Mouse (Mus musculus): ENCODE data around the gene Alox12b. TPM values are rescaled to one million over a fixed set of nuclear protein-coding genes. Genes with fewer than 3 reads are reported as not detected.

Alox12b gene
- polyA plus RNA-seq, 1 experiment from 2014 or later, result 0.41 TPM

DNA sequence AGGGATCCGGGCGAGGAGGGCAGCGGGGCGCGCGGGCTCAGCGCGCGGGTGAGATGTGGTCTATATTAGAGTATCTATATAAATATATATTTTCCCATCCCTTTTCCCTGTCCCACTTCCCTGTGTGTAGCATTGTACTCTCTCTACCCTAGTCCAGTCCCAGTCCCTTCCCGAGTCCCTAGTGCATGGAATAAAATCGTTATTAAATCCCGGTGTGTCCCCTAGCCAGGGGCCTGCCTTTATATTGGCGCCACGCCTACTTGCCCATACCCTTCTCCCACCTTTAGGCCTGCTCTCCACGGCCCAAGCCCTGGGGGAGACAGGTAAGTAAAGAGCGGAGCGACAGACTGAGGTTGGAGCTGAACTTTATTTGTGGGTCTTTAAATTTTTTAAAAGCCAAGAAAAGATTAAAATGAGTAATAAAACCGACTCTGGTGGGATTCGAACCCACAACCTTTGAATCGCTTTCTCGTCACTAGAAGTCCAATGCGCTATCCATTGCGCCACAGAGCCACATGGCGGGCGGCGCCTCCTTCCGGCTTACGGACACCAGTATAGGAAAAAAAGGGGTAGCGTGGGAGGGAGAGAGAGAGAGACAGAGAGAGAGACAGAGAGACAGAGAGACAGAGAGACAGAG lies 33.6 kb upstream of the Alox12b start:
- Histone ChIP-seq H3K9ac (replicated peaks; ENCODE audit: low read length) (peak overlapping the region; percentile 71), H3K36me3 (ENCODE audit: insufficient read depth, low read length) (no peaks in the 10 kb centered on the region), H3K4me3 (ENCODE audit: low read length) (peak overlapping the region; percentile 58), H3K27me3 (ENCODE audit: insufficient read depth, low read length) (no peaks in the 10 kb centered on the region), H3K4me1 (ENCODE audit: insufficient read depth, low read length) (peaks cover 28% of the 10 kb centered on the region), H3K4me2 (replicated peaks; ENCODE audit: low read depth, low read length) (peak overlapping the region; percentile 88), H3K9me3 (ENCODE audit: low read length) (no peaks in the 10 kb centered on the region), H3K27ac (ENCODE audit: low read length) (peak overlapping the region; percentile 86)
- peak; percentile 7; the same call in 1 of the 2 replicates for ATAC-seq (ENCODE audit: low FRiP score, low TSS enrichment)
- under 1% methylated on average over 29 of the region's 29 CpGs for WGBS

DNA sequence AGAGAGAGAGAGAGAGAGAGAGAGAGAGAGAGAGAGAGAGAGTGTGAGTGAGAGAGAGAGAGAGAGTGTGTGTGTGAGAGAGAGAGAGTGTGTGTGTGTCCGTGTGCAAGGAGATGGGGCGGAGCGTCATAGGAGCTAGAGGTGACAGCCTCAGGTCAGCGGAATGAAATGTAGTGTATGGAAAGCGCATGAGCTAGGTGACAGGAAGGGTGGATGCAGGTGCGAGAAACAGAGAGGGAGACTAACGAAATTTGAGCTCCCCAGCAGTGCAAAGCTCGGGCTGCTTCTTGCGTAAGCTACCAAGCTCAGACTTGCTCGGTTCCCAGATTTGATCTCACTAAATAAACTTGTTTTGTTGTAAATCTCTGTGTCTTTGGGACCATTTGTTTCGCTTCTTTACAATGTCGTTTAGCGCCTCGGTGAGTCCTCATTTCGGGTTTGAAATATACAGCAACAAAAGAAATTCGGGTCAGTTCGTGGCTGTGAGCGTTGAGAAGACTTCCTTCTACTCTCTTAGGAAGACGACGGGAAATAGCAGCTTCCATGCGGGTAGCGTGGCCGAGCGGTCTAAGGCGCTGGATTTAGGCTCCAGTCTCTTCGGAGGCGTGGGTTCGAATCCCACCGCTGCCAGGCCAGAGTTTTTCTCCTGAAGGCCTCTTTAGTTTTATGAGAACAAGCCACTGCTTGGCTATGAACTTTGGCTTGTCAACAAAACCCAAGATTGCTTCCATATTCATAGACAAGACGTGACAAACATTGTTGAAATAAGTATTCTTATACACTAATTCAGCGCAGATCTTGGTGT lies 32.9 kb upstream of the Alox12b start:
- ATAC-seq (ENCODE audit: low FRiP score, low TSS enrichment), result peak; percentile 65

DNA sequence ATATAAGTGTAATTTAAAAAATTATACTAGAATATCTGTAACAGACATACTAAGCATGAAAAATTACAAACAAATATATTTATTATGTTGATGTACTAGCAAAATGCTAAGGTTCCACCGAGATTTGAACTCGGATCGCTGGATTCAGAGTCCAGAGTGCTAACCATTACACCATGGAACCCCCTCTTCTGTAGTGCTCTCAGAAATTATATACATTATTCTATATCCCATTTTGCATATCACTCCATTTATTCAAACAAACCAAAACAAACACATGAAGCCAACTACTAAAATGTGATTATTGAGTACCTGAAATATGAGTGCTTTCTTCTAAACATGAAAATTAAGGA lies 32.3 kb upstream of the Alox12b start:
- ATAC-seq (ENCODE audit: low FRiP score, low TSS enrichment), result peak; percentile 37; the same call in 1 of the 2 replicates
- no peaks in the 10 kb centered on the region for H3K27me3 ChIP-seq (ENCODE audit: insufficient read depth, low read length)
- no peaks in the 10 kb centered on the region for H3K9me3 ChIP-seq (ENCODE audit: low read length)
- WGBS, result 0% methylated on average over 3 of the region's 3 CpGs
- no peak overlapping the region for H3K27ac ChIP-seq (ENCODE audit: low read length)
- peak overlapping the region; percentile 88 for H3K4me2 ChIP-seq (replicated peaks; ENCODE audit: low read depth, low read length)
- peak overlapping the region; percentile 58; the same call in 1 of the 2 replicates for H3K4me3 ChIP-seq (ENCODE audit: low read length)
- H3K9ac ChIP-seq (replicated peaks; ENCODE audit: low read length), result no peak overlapping the region
- H3K4me1 ChIP-seq (ENCODE audit: insufficient read depth, low read length), result peaks cover 21% of the 10 kb centered on the region
- no peaks in the 10 kb centered on the region for H3K36me3 ChIP-seq (ENCODE audit: insufficient read depth, low read length)

More for the DNA sequence above, 32.9 kb upstream of the Alox12b start:
- Histone ChIP-seq H3K36me3 (ENCODE audit: insufficient read depth, low read length) (no peaks in the 10 kb centered on the region), H3K4me1 (ENCODE audit: insufficient read depth, low read length) (peaks cover 27% of the 10 kb centered on the region), H3K9me3 (ENCODE audit: low read length) (no peaks in the 10 kb centered on the region), H3K4me2 (replicated peaks; ENCODE audit: low read depth, low read length) (peak overlapping the region; percentile 88), H3K27ac (ENCODE audit: low read length) (peak overlapping the region; percentile 67), H3K9ac (replicated peaks; ENCODE audit: low read length) (peak overlapping the region; percentile 66), H3K4me3 (ENCODE audit: low read length) (peak overlapping the region; percentile 58), H3K27me3 (ENCODE audit: insufficient read depth, low read length) (no peaks in the 10 kb centered on the region)
- under 1% methylated on average over 31 of the region's 31 CpGs for WGBS

DNA sequence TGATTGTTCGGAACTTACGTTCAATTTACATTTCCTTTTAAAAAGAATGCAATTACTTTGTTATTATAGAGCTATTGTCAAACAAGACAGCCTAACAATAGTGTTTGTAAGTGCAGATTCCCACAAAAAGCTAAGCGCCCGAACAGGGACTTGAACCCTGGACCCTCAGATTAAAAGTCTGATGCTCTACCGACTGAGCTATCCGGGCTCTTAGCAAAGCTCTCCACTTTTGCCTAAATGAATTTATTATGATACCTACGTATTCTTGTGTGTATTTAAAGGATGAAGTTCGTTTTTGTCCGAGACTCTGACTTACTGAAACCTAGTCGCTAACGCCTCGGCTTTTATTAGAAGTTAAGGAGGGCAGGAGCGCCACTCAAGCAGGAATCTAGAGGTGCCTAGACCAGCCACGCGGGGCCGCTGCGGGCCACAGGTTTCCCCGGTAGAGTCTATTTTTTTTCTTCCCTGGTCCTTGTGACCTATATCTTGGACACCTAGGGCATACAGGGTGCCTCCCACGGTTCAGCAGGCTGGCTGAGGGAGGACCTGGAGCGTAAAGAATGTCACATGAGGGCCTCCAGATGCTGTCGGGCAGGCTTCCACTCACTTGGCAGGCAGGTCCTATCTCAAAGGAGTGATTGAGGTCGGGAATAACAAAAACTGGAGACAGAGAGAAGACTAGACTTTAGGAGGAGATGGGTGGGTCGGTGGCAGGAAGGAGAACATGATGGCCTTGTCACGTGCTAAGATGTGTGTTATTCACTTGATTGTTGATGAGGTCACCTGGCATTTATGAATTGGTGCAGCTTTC lies 31.5 kb upstream of the Alox12b start:
- under 1% methylated on average over 24 of the region's 24 CpGs for WGBS
- peak overlapping the region; percentile 63 for H3K9ac ChIP-seq (replicated peaks; ENCODE audit: low read length)
- peak overlapping the region; percentile 67; the same call in 1 of the 2 replicates for H3K27ac ChIP-seq (ENCODE audit: low read length)
- peak overlapping the region; percentile 77 for H3K4me2 ChIP-seq (replicated peaks; ENCODE audit: low read depth, low read length)
- peak; percentile 44 for ATAC-seq (ENCODE audit: low FRiP score, low TSS enrichment)
- no peaks in the 10 kb centered on the region for H3K9me3 ChIP-seq (ENCODE audit: low read length)
- H3K4me3 ChIP-seq (ENCODE audit: low read length), result peak overlapping the region; percentile 61
- H3K36me3 ChIP-seq (ENCODE audit: insufficient read depth, low read length), result no peaks in the 10 kb centered on the region
- no peaks in the 10 kb centered on the region for H3K27me3 ChIP-seq (ENCODE audit: insufficient read depth, low read length)
- peaks cover 13% of the 10 kb centered on the region for H3K4me1 ChIP-seq (ENCODE audit: insufficient read depth, low read length)

DNA sequence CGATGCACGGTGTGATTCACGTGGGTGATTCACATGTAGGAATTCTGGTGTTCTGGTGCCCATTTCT lies 31.1 kb upstream of the Alox12b start, which contains the start of gene Aloxe3:
Gene Aloxe3 (plus strand): TSS at position 45 of the 67 bp plus-strand sequence.
- H3K9ac ChIP-seq (replicated peaks; ENCODE audit: low read length), result peak within 1 kb of the TSS; percentile 63
- H3K4me1 ChIP-seq (ENCODE audit: insufficient read depth, low read length), result peaks cover 9% of the 10 kb centered on the region
- no peaks in the 10 kb centered on the region for H3K36me3 ChIP-seq (ENCODE audit: insufficient read depth, low read length)
- peak within 1 kb of the TSS; percentile 77 for H3K4me2 ChIP-seq (replicated peaks; ENCODE audit: low read depth, low read length)
- H3K27me3 ChIP-seq (ENCODE audit: insufficient read depth, low read length), result no peaks in the 10 kb centered on the region
- 3% methylated on average over 3 of the region's 3 CpGs for WGBS
- peak within 1 kb of the TSS; percentile 67; the same call in 1 of the 2 replicates for H3K27ac ChIP-seq (ENCODE audit: low read length)
- ATAC-seq (ENCODE audit: low FRiP score, low TSS enrichment), result no peak
- H3K4me3 ChIP-seq (ENCODE audit: low read length), result peak within 1 kb of the TSS; percentile 61
- H3K9me3 ChIP-seq (ENCODE audit: low read length), result no peaks in the 10 kb centered on the region

DNA sequence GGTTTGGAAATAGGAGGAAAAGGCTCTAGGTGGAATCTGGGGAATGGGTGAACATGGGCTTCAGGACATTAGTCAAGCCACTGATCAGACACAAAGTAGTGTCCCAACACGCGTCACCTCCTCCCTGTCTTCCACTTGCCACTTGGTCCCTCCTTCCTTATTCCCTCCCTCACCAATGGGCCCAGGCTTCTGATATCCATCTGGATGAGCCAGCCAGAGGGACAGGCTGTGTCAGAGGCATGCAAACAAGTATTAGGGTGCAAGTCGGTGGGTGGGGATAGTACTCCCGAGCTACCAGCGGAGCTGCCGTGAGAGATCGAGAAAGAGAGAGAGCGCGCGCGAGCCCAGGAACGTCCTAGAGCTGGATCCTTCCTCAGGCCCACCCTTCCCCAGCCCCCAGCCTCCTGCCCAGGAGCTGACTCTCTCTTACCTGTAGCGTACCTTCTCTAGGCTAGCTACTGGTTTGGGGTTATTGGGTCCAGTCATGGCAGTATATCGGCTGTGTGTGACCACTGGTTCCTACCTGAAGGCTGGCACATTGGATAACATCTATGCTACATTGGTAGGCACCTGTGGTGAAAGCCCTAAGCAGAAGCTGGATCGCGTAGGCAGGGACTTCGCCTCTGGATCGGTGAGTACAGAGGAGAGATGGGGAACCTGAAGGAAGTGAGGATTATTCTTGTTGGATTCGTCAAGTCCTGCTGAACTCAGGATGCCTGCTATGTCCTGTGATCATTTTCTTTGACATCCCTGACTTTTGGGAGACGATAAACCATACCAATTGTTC lies 30.7 kb upstream of the Alox12b start:
- Histone ChIP-seq H3K9me3 (ENCODE audit: low read length) (no peaks in the 10 kb centered on the region), H3K9ac (replicated peaks; ENCODE audit: low read length) (peak overlapping the region; percentile 63), H3K4me2 (replicated peaks; ENCODE audit: low read depth, low read length) (peak overlapping the region; percentile 77), H3K36me3 (ENCODE audit: insufficient read depth, low read length) (no peaks in the 10 kb centered on the region), H3K4me3 (ENCODE audit: low read length) (peak overlapping the region; percentile 61), H3K27ac (ENCODE audit: low read length) (no peak overlapping the region), H3K4me1 (ENCODE audit: insufficient read depth, low read length) (peaks cover 9% of the 10 kb centered on the region), H3K27me3 (ENCODE audit: insufficient read depth, low read length) (no peaks in the 10 kb centered on the region)
- no peak for ATAC-seq (ENCODE audit: low FRiP score, low TSS enrichment)
- 14% methylated on average over 20 of the region's 20 CpGs for WGBS

DNA sequence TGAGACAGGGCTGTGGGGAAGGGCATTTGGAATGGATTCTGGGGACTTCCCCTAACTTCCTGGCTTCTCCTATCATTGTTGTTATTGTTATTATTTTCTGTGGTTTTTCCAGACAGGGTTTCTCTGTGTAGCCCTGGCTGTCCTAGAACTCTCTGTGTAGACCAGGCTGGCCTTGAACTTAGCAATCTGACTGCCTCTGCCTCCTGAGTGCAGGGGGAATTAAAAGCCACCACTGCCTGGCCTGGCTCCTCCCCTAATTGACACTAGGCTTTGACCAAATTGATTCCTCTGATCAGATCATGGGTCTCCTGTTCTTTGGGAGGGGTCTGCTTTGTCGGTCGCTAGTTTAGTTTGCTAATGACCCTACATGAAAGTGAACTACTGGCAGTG lies 30.1 kb upstream of the Alox12b start:
- no peaks in the 10 kb centered on the region for H3K36me3 ChIP-seq (ENCODE audit: insufficient read depth, low read length)
- peaks cover 9% of the 10 kb centered on the region for H3K4me1 ChIP-seq (ENCODE audit: insufficient read depth, low read length)
- peak overlapping the region; percentile 77 for H3K4me2 ChIP-seq (replicated peaks; ENCODE audit: low read depth, low read length)
- ATAC-seq (ENCODE audit: low FRiP score, low TSS enrichment), result no peak
- no peaks in the 10 kb centered on the region for H3K27me3 ChIP-seq (ENCODE audit: insufficient read depth, low read length)
- H3K9ac ChIP-seq (replicated peaks; ENCODE audit: low read length), result no peak overlapping the region
- no peak overlapping the region for H3K4me3 ChIP-seq (ENCODE audit: low read length)
- 43% methylated on average over 2 of the region's 2 CpGs for WGBS
- H3K9me3 ChIP-seq (ENCODE audit: low read length), result no peaks in the 10 kb centered on the region
- no peak overlapping the region for H3K27ac ChIP-seq (ENCODE audit: low read length)

DNA sequence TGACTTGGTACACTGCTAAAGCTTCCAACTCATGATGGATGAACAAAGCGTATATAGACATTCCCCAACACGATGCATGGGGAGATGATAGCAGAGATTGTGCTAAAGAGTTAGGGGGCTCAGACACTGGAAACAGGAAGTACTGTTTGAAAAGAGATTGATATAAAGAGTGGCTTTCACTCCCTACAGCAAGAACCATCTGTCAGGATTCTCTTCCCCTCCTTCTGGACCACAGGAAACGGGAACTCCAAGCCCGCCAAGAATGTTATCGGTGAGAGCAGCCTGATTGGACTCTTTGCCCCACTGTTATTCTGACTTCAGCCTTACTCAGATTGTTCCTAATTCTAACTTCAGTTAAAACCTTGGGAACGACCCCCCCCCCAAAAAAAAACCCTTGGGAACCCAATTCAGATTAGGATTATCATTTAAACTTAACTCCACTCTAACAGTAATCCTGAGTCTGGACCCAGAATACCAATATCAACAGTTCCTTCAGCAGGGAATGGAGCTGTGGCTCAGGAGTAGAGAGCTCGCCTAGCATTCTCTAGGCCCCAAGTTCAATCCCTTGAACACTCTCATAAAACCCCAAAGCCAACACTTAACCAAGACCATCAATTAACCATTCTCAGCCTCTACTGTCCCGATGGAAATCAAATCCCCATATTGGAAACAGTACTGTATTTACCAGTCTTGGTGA lies 28.2 kb upstream of the Alox12b start:
- ATAC-seq (ENCODE audit: low FRiP score, low TSS enrichment), result no peak
- 68% methylated on average over 8 of the region's 8 CpGs for WGBS

DNA sequence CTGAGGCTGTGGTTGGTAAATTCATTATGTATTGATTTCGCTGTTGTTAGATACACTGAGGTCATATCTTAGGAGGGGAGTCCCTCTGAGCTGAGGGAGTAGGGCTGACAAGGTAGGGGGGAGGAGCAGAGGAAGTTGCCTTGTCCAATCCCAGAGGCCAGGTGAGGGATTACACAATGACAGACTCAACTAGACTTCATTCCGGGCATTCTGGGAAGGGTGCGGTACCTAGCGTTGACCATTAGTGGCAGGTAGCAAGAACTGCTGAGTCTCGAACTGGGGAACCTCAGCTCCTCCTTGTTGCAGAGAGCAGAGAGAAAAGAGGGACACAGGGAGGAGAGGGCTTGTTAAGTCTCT lies 23.2 kb upstream of the Alox12b start:
- Histone ChIP-seq H3K4me1 (ENCODE audit: insufficient read depth, low read length) (no peaks in the 10 kb centered on the region), H3K36me3 (ENCODE audit: insufficient read depth, low read length) (no peaks in the 10 kb centered on the region), H3K9me3 (ENCODE audit: low read length) (no peaks in the 10 kb centered on the region), H3K27ac (ENCODE audit: low read length) (no peak overlapping the region), H3K4me2 (replicated peaks; ENCODE audit: low read depth, low read length) (peak overlapping the region; percentile 80), H3K27me3 (ENCODE audit: insufficient read depth, low read length) (no peaks in the 10 kb centered on the region), H3K4me3 (ENCODE audit: low read length) (peak overlapping the region; percentile 51), H3K9ac (replicated peaks; ENCODE audit: low read length) (peak overlapping the region; percentile 57)
- WGBS, result 21% methylated on average over 5 of the region's 5 CpGs
- peak; percentile 23; the same call in 1 of the 2 replicates for ATAC-seq (ENCODE audit: low FRiP score, low TSS enrichment)

More for the DNA sequence above, 28.2 kb upstream of the Alox12b start:
- H3K27ac ChIP-seq (ENCODE audit: low read length), result no peak overlapping the region
- H3K4me1 ChIP-seq (ENCODE audit: insufficient read depth, low read length), result peaks cover 9% of the 10 kb centered on the region
- no peak overlapping the region for H3K9ac ChIP-seq (replicated peaks; ENCODE audit: low read length)
- H3K4me3 ChIP-seq (ENCODE audit: low read length), result no peak overlapping the region
- H3K27me3 ChIP-seq (ENCODE audit: insufficient read depth, low read length), result no peaks in the 10 kb centered on the region
- H3K4me2 ChIP-seq (replicated peaks; ENCODE audit: low read depth, low read length), result no peak overlapping the region
- H3K9me3 ChIP-seq (ENCODE audit: low read length), result no peaks in the 10 kb centered on the region
- no peaks in the 10 kb centered on the region for H3K36me3 ChIP-seq (ENCODE audit: insufficient read depth, low read length)
